Mouse (Mus musculus) CH12.LX (cell line): ENCODE measurements at regions not wholly inside any gene's neighbourhood (a gene's known extent, or its start where the extent isn't known, plus 50 kb on each side); places are given as distances from the start of the nearest gene placed in this dataset.

Experiments
- CTCF ChIP-seq, 2 experiments: IDR thresholded peaks in 1 of 2; conservative IDR thresholded peaks in 1 of 2; 2 replicates each; pipeline ENCODE4 v1.5.1; 2011 to 2012; ENCODE audit warnings: low read depth in 2 of 2, low read length in 2 of 2, improper control_type of control experiment in 1 of 2, inconsistent platforms in 1 of 2, mild to moderate bottlenecking in 1 of 2, moderate library complexity in 1 of 2
- JUND ChIP-seq: conservative IDR thresholded peaks from 2 replicates; pipeline ENCODE4 v1.6.1; 2011; ENCODE audit warnings: low read depth, low read length, improper control_type of control experiment
- MAFK ChIP-seq: IDR thresholded peaks from 2 replicates; pipeline ENCODE4 v1.6.1; 2011; ENCODE audit warnings: low read length, improper control_type of control experiment; ENCODE audit not compliant: insufficient replicate concordance
- POLR2A ChIP-seq: IDR thresholded peaks from 2 replicates; pipeline ENCODE4 v1.6.1; 2011; ENCODE audit warnings: low read depth, mild to moderate bottlenecking, improper control_type of control experiment, low read length
- TCF12 ChIP-seq: IDR thresholded peaks from 2 replicates; pipeline ENCODE4 v1.6.1; 2014; ENCODE audit warnings: low read depth, mild to moderate bottlenecking, inconsistent platforms, low read length, improper control_type of control experiment

DNA sequence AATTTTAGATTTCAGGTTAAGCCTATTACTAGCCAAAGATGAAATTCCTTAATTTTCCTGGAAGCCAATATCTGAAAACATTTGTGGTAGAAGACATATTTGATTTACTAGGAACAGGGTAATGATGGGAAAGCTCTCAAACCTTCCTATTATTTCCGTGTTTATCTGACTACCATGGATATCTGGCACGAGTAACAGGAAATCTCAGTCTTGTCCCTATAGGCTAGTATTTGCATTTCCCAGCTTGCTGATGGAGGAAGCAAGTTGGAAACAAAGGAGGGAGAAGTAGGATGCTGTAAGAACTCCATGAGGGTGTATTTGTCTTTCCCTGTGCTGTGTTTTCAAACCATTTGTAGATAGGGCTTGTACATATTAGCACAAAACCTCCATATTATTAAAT is 264.5 kb upstream of the Gm12728 start:
- TF ChIP-seq JUND: no peak
- no peak for TF ChIP-seq POLR2A
- TF ChIP-seq MAFK: no peak
- TF ChIP-seq CTCF (conservative IDR thresholded peaks at IDR 0.05 in 1 of 2, IDR thresholded peaks at IDR 0.05 in 1 of 2; ENCODE audit: low read depth in 2 of 2, low read length in 2 of 2): no peak
- TF ChIP-seq TCF12: no peak
